Mouse (Mus musculus) heart, embryonic 14.5 days (tissue): ENCODE results near the gene 4933414I15Rik. TPM values are rescaled to one million over a fixed set of nuclear protein-coding genes. Genes with fewer than 3 reads are reported as not detected.

ENCODE experiments used
- ATAC-seq: fragments of 200-750 bp; cut with Nextera tagmentation; 2 replicates; pipeline ENCODE4 v1.8.0; 2017; ENCODE audit warnings: low read depth, moderate TSS enrichment; ENCODE audit not compliant: insufficient number of reproducible peaks, insufficient read depth, low FRiP score
- H3K27ac ChIP-seq, 2 experiments: fragments of 200-500 bp in 1 of 2; fragments of 300-500 bp in 1 of 2; sonication (generic) in 1 of 2; replicated peaks in 1 of 2; 2 replicates each; pipeline ENCODE4 v1.5.1; 2012 to 2014; ENCODE audit warnings: low read depth in 2 of 2, low read length in 2 of 2, control low read depth in 1 of 2, mild to moderate bottlenecking in 1 of 2, mixed read lengths in 1 of 2; ENCODE audit not compliant: control insufficient read depth in 1 of 2, insufficient read depth in 1 of 2
- H3K27me3 ChIP-seq: fragments of 300-500 bp; sonication (generic); 2 replicates; pipeline ENCODE4 v1.6.1; 2014; ENCODE audit warnings: mild to moderate bottlenecking, low read length, control low read depth; ENCODE audit not compliant: control insufficient read depth, insufficient read depth
- H3K36me3 ChIP-seq: fragments of 300-500 bp; sonication (generic); 2 replicates; pipeline ENCODE4 v1.6.1; 2014; ENCODE audit warnings: mild to moderate bottlenecking, control low read depth, low read length, mixed read lengths; ENCODE audit not compliant: control insufficient read depth, insufficient read depth
- H3K4me1 ChIP-seq, 2 experiments: fragments of 200-500 bp in 1 of 2; fragments of 300-500 bp in 1 of 2; sonication (generic) in 1 of 2; 2 replicates each; pipeline ENCODE4 v1.6.1; 2012 to 2014; ENCODE audit warnings: low read length in 2 of 2, control low read depth in 1 of 2, mixed read lengths in 1 of 2; ENCODE audit not compliant: control insufficient read depth in 2 of 2, insufficient read depth in 2 of 2
- H3K4me2 ChIP-seq: fragments of 300-500 bp; sonication (generic); 2 replicates; pipeline ENCODE4 v1.6.1; 2014; ENCODE audit warnings: mild to moderate bottlenecking, low read length
- H3K4me3 ChIP-seq, 2 experiments: fragments of 200-500 bp in 1 of 2; fragments of 300-500 bp in 1 of 2; sonication (generic) in 1 of 2; 2 replicates each; pipeline ENCODE4 v1.5.1; 2012 to 2014; ENCODE audit warnings: low read length in 2 of 2, mild to moderate bottlenecking in 2 of 2, control low read depth in 1 of 2, low read depth in 1 of 2, moderate library complexity in 1 of 2; ENCODE audit not compliant: control insufficient read depth in 1 of 2, insufficient read depth in 1 of 2
- H3K9ac ChIP-seq: fragments of 300-500 bp; sonication (generic); 2 replicates; pipeline ENCODE4 v1.6.1; 2014; ENCODE audit warnings: mild to moderate bottlenecking, low read length
- H3K9me3 ChIP-seq: fragments of 300-500 bp; sonication (generic); 2 replicates; pipeline ENCODE4 v1.6.1; 2016; ENCODE audit warnings: low read length, control low read depth; ENCODE audit not compliant: control insufficient read depth
- WGBS: fragments of 180-500 bp; shearing (Covaris S2); extraction: QIAGEN DNeasy Blood & Tissue Kit; methylation state at CpG from one replicate; pipeline ENCODE4 v1.1.7; 2014; 5-methylcytosine and 5-hydroxymethylcytosine counted together
- polyA plus RNA-seq: library from polyadenylated mRNA; unstranded; fragments of >200 nt; fragmentation: Nextera tagmentation; extraction: Ambion mirVana; gene quantifications from 2 replicates; pipeline ENCODE4 v1.2.1, GENCODE M21; 2014

4933414I15Rik gene
- polyA plus RNA-seq = not detected in 2 replicates

DNA sequence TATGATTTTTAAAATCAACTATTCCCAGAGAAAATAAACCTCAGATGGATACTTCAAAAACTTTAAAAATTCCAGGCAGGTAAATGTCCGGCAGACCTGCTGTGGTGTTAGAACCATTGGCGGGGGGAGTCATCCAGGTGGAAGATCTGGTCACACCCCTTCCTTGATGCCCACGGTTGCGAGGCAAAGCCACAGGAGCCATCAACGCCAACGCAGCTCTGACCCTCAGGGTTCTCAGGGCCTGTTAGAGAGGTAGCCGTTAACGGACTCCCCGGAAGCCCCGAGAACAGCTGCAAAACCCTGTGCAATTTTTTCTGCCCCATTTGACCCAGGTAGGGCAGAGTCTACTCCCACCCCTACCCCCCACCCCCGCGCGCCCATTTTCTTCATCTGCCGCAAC, at the start of gene 4933414I15Rik:
Gene 4933414I15Rik (minus strand): TSS at position 260 of the 400 bp plus-strand sequence.
- ATAC-seq = no peak
- Histone ChIP-seq H3K27ac (no peak within 1 kb of the TSS), H3K9ac (no peak within 1 kb of the TSS), H3K4me2 (no peak within 1 kb of the TSS), H3K4me1 (no peaks in the 10 kb centered on the region), H3K27me3 (peaks cover 29% of the 10 kb centered on the region), H3K9me3 (no peaks in the 10 kb centered on the region), H3K4me3 (no peak within 1 kb of the TSS), H3K36me3 (no peaks in the 10 kb centered on the region)
- 67% methylated on average over 14 of the region's 14 CpGs for WGBS

- peaks cover 29% of the 10 kb centered on the region for H3K27me3 ChIP-seq
Measured at GRCm38 (mm10) chr11:50981667-50982066, 38.1 kb upstream of the 4933414I15Rik start, which contains the start of gene Olfr1377. Gene Olfr1377, plus strand, starts transcription at chr11:50981967.

DNA sequence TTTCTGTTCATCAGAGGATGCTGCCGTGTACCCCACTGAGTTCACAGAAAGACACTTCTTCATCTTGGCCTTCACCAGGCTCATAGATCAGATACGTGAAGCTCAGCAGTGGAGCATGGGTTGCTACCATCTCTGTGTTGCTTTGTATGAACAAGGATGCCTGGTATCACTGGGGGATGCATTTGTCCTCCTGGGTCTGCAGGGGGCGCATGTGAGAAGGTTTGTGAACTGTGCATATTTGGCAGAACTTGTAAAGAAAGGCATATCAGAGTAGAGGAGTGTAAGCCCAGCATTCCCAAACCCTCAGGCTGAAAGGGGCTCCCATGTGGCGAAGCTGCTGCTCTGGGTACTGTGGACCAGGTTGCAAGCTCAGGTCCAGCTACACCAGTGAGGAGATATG, 33.7 kb upstream of the 4933414I15Rik start:
- H3K4me1 ChIP-seq = no peaks in the 10 kb centered on the region
- peaks cover 14% of the 10 kb centered on the region for H3K27me3 ChIP-seq
- no peak overlapping the region for H3K4me3 ChIP-seq
- ATAC-seq = no peak
- no peaks in the 10 kb centered on the region for H3K36me3 ChIP-seq
- H3K4me2 ChIP-seq = no peak overlapping the region
- 65% methylated on average over 4 of the region's 4 CpGs for WGBS
- H3K9me3 ChIP-seq = no peaks in the 10 kb centered on the region
- H3K27ac ChIP-seq = no peak overlapping the region
- H3K9ac ChIP-seq = no peak overlapping the region

More at GRCm38 (mm10) chr11:50981667-50982066, 38.1 kb upstream of the 4933414I15Rik start, which contains the start of gene Olfr1377:
- no peak within 1 kb of the TSS for H3K4me2 ChIP-seq
- peaks cover 0 to 3% of the 10 kb centered on the region in 2 experiments; a peak in 1 of 4 replicates for H3K4me1 ChIP-seq
- H3K9ac ChIP-seq = no peak within 1 kb of the TSS
- no peak for ATAC-seq
- no peak within 1 kb of the TSS for H3K27ac ChIP-seq
- WGBS = 59% methylated on average over 5 of the region's 5 CpGs
- H3K9me3 ChIP-seq = no peaks in the 10 kb centered on the region
- H3K4me3 ChIP-seq = no peak within 1 kb of the TSS
- H3K36me3 ChIP-seq = no peaks in the 10 kb centered on the region

- Histone ChIP-seq H3K9ac (no peak within 1 kb of the TSS), H3K36me3 (no peaks in the 10 kb centered on the region), H3K9me3 (no peaks in the 10 kb centered on the region), H3K27ac (no peak within 1 kb of the TSS), H3K27me3 (peaks cover 8% of the 10 kb centered on the region), H3K4me1 (no peaks in the 10 kb centered on the region), H3K4me2 (no peak within 1 kb of the TSS), H3K4me3 (no peak within 1 kb of the TSS)
- 85% methylated on average over 11 of the region's 11 CpGs for WGBS
- no peak for ATAC-seq
Measured at GRCm38 (mm10) chr11:50966230-50966629, 22.7 kb upstream of the 4933414I15Rik start, which contains the start of gene Olfr1378. Gene Olfr1378, plus strand, starts transcription at chr11:50966530.

DNA sequence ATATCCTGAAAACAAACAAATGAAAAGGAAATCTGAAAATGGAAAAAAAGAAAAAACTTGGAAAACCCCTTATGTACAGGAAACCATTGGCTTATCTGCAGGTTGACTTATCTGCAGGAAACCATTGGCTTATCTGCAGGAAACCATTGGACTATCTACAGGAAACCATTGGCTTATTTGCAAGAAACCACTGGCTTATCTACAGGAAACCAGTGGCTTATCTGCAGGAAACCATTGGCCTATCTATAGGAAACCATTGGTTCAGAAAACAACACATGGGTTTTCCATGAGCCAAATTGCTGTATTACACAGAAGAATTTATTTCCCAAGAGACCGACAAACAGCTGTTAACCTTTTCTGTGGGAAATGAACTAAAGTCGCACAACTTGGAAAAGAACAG, 21.3 kb upstream of the 4933414I15Rik start:
- Histone ChIP-seq H3K27me3 (peaks cover 8% of the 10 kb centered on the region), H3K4me1 (no peaks in the 10 kb centered on the region), H3K9ac (no peak overlapping the region), H3K36me3 (no peaks in the 10 kb centered on the region), H3K9me3 (no peaks in the 10 kb centered on the region), H3K4me2 (no peak overlapping the region), H3K4me3 (no peak overlapping the region), H3K27ac (no peak overlapping the region)
- ATAC-seq = no peak
- WGBS = 60% methylated on average over 2 of the region's 2 CpGs

DNA sequence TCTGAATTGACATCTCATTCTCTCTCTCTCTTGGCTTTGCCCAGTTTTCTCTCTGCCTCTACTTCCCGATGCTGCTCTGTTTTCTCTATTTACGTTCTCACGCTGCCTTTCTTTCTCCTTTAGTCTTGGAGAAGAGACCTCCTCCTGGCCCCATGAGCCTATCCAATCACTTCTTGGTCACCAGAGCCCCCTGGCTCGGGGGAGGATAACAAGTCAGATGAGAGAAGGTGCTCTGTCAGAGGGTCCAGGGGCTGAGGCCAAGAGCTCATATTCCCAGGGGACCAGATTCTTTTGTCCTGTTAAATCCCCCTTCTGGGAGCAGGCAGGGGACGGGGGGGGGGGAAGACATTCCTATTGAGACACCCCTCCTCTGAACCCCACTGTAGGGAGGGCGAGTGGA, 10.1 kb upstream of the 4933414I15Rik start, which contains the start of gene Prop1:
Gene Prop1 (minus strand): TSS at position 101 of the 400 bp plus-strand sequence.
- H3K9ac ChIP-seq = no peak within 1 kb of the TSS
- H3K36me3 ChIP-seq = no peaks in the 10 kb centered on the region
- no peak for ATAC-seq
- H3K4me1 ChIP-seq = no peaks in the 10 kb centered on the region
- peaks cover 22% of the 10 kb centered on the region; the same call in 1 of the 2 replicates for H3K27me3 ChIP-seq
- 62% methylated on average over 6 of the region's 6 CpGs for WGBS
- H3K9me3 ChIP-seq = no peaks in the 10 kb centered on the region
- no peak within 1 kb of the TSS for H3K4me3 ChIP-seq
- H3K4me2 ChIP-seq = no peak within 1 kb of the TSS
- H3K27ac ChIP-seq = no peak within 1 kb of the TSS

DNA sequence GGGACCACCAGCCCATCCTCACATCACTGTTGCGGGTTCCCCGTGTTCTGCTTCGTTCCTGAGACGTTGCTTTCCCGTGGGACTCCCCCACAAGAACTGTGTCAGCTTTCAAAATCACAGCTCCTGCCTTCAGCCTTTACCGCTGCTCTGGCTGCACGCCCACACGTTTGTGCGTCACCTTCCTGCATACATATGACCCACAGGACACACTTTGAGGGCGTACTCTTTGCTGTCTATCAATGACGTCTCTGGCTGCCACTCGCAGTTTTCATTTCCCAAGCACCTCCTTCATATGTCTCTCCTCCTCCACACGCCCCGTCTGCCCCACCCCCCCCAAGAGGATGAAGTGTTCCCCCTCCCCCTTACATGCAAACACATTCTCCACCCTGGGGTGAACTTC, 8.7 kb upstream of the 4933414I15Rik start:
- ATAC-seq = no peak
- no peak overlapping the region for H3K4me3 ChIP-seq
- H3K36me3 ChIP-seq = no peaks in the 10 kb centered on the region
- WGBS = 54% methylated on average over 14 of the region's 14 CpGs
- no peak overlapping the region for H3K27ac ChIP-seq
- H3K9ac ChIP-seq = no peak overlapping the region
- H3K27me3 ChIP-seq = peaks cover 22% of the 10 kb centered on the region; the same call in 1 of the 2 replicates
- H3K4me1 ChIP-seq = no peaks in the 10 kb centered on the region
- no peak overlapping the region for H3K4me2 ChIP-seq
- H3K9me3 ChIP-seq = no peaks in the 10 kb centered on the region

DNA sequence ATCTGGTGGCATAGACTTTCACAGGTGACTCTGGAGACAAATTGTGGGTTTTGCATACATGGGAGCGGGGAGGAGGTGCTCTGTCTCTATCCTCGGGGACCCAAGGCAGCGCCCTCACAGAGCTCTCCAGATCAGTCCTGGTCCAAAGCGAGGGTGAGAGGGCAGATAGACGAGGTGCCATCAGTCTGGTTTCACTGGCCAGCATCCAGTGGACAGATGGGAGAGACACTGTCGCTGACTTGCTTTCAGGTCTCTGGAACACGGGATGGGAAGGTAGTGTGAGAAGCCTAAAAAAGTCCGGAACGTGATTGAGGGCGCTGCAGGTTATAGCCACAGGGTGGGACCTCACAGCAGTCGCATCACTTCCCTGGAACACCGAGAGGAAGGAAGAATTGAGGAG, 1.2 kb downstream of the 4933414I15Rik start:
- H3K4me1 ChIP-seq = no peaks in the 10 kb centered on the region
- H3K27me3 ChIP-seq = peaks cover 29% of the 10 kb centered on the region
- H3K36me3 ChIP-seq = no peaks in the 10 kb centered on the region
- H3K4me3 ChIP-seq = no peak overlapping the region
- ATAC-seq = no peak
- H3K27ac ChIP-seq = no peak overlapping the region
- no peaks in the 10 kb centered on the region for H3K9me3 ChIP-seq
- no peak overlapping the region for H3K9ac ChIP-seq
- WGBS = 57% methylated on average over 12 of the region's 12 CpGs
- no peak overlapping the region for H3K4me2 ChIP-seq
